Mouse (Mus musculus) MEL (cell line): ENCODE measurements around the gene Lrrc32. TPM values are rescaled to one million over a fixed set of nuclear protein-coding genes. Genes with fewer than 3 reads are reported as not detected.

Experiments used
- DNase-seq: peaks from one replicate; pipeline ENCODE4 v3.0.0; 2011; ENCODE audit warnings: low read depth, low spot score
- H3K27ac ChIP-seq: 2 replicates; pipeline ENCODE4 v1.5.1; 2012; ENCODE audit warnings: low read depth, mild to moderate bottlenecking, control low read depth, low read length, moderate library complexity; ENCODE audit not compliant: control insufficient read depth
- H3K27me3 ChIP-seq, 2 experiments: fragments of 150-350 bp in 1 of 2; sonication (generic) in 1 of 2; 2 replicates each; pipeline ENCODE4 v1.6.1; 2012; ENCODE audit warnings: low read length in 2 of 2, mild to moderate bottlenecking in 2 of 2, improper control_type of control experiment in 1 of 2, moderate library complexity in 1 of 2; ENCODE audit not compliant: insufficient read depth in 2 of 2, control insufficient read depth in 1 of 2
- H3K36me3 ChIP-seq, 2 experiments: 2 replicates each; pipeline ENCODE4 v1.6.1; 2012 to 2014; ENCODE audit warnings: low read length in 2 of 2, improper control_type of control experiment in 1 of 2, inconsistent platforms in 1 of 2, mild to moderate bottlenecking in 1 of 2; ENCODE audit not compliant: insufficient read depth in 2 of 2, control insufficient read depth in 1 of 2
- H3K4me1 ChIP-seq, 2 experiments: fragments of 150-350 bp in 1 of 2; sonication (generic) in 1 of 2; 2 replicates each; pipeline ENCODE4 v1.6.1; 2012; ENCODE audit warnings: low read length in 2 of 2, improper control_type of control experiment in 1 of 2, mild to moderate bottlenecking in 1 of 2; ENCODE audit not compliant: insufficient read depth in 2 of 2, control insufficient read depth in 1 of 2
- H3K4me3 ChIP-seq, 2 experiments: fragments of 150-350 bp in 1 of 2; sonication (generic) in 1 of 2; 2 replicates each; pipeline ENCODE4 v1.5.1; 2012; ENCODE audit warnings: low read depth in 2 of 2, low read length in 2 of 2, mild to moderate bottlenecking in 2 of 2, moderate library complexity in 2 of 2, control low read depth in 1 of 2, improper control_type of control experiment in 1 of 2; ENCODE audit not compliant: control insufficient read depth in 1 of 2, insufficient read depth in 1 of 2
- H3K79me2 ChIP-seq: 2 replicates; pipeline ENCODE4 v1.6.1; 2012; ENCODE audit warnings: mild to moderate bottlenecking, low read length, moderate library complexity; ENCODE audit not compliant: control insufficient read depth, poor library complexity, insufficient read depth
- H3K9ac ChIP-seq: 2 replicates; pipeline ENCODE4 v1.6.1; 2012; ENCODE audit warnings: low read depth, mild to moderate bottlenecking, control low read depth, low read length, moderate library complexity; ENCODE audit not compliant: control insufficient read depth, poor library complexity, severe bottlenecking
- H3K9me3 ChIP-seq: fragments of 150-350 bp; sonication (generic); replicated peaks from 2 replicates; pipeline ENCODE4 v1.6.1; 2012; ENCODE audit warnings: mild to moderate bottlenecking, low read length, improper control_type of control experiment, moderate library complexity; ENCODE audit not compliant: insufficient read depth
- BHLHE40 ChIP-seq: IDR thresholded peaks from 2 replicates; pipeline ENCODE4 v1.6.1; 2012; ENCODE audit warnings: low read depth, mild to moderate bottlenecking, inconsistent platforms, low read length, improper control_type of control experiment, borderline replicate concordance
- CHD1 ChIP-seq: IDR thresholded peaks from 2 replicates; pipeline ENCODE4 v1.6.1; 2012; ENCODE audit warnings: low read depth, mild to moderate bottlenecking, inconsistent platforms, low read length, improper control_type of control experiment
- CHD2 ChIP-seq: IDR thresholded peaks from 2 replicates; pipeline ENCODE4 v1.6.1; 2011; ENCODE audit warnings: low read length, improper control_type of control experiment
- CTCF ChIP-seq, 3 experiments: IDR thresholded peaks in 2 of 3; conservative IDR thresholded peaks in 1 of 3; 2 replicates each; pipeline ENCODE4 v1.5.1; 2011 to 2012; ENCODE audit warnings: low read length in 3 of 3, low read depth in 2 of 3, mild to moderate bottlenecking in 2 of 3, improper control_type of control experiment in 1 of 3, inconsistent platforms in 1 of 3, mixed read lengths in 1 of 3, moderate library complexity in 1 of 3; ENCODE audit not compliant: control insufficient read depth in 1 of 3, insufficient read depth in 1 of 3, poor library complexity in 1 of 3, severe bottlenecking in 1 of 3
- E2F4 ChIP-seq: IDR thresholded peaks from 2 replicates; pipeline ENCODE4 v1.6.1; 2011; ENCODE audit warnings: low read depth, low read length, improper control_type of control experiment, borderline replicate concordance
- EP300 ChIP-seq, 2 experiments: IDR thresholded peaks; 2 replicates each; pipeline ENCODE4 v1.6.1; 2011; ENCODE audit warnings: improper control_type of control experiment in 2 of 2, low read length in 2 of 2, low read depth in 1 of 2, mild to moderate bottlenecking in 1 of 2
- ETS1 ChIP-seq: IDR thresholded peaks from 2 replicates; pipeline ENCODE4 v1.6.1; 2012; ENCODE audit warnings: low read depth, mild to moderate bottlenecking, inconsistent platforms, low read length, improper control_type of control experiment, moderate library complexity
- GATA1 ChIP-seq: IDR thresholded peaks from 2 replicates; pipeline ENCODE4 v1.6.1; 2011; ENCODE audit warnings: low read depth, low read length, improper control_type of control experiment
- JUND ChIP-seq: IDR thresholded peaks from 2 replicates; pipeline ENCODE4 v1.6.1; 2011; ENCODE audit warnings: low read depth, mild to moderate bottlenecking, improper control_type of control experiment, low read length
- MAFK ChIP-seq: IDR thresholded peaks from 2 replicates; pipeline ENCODE4 v1.6.1; 2011; ENCODE audit warnings: low read depth, mild to moderate bottlenecking, low read length, improper control_type of control experiment, borderline replicate concordance
- MAX ChIP-seq: IDR thresholded peaks from 2 replicates; pipeline ENCODE4 v1.6.1; 2011; ENCODE audit warnings: low read length, improper control_type of control experiment
- MAZ ChIP-seq: IDR thresholded peaks from 2 replicates; pipeline ENCODE4 v1.6.1; 2012; ENCODE audit warnings: low read depth, mild to moderate bottlenecking, inconsistent platforms, low read length, improper control_type of control experiment
- MEF2A ChIP-seq: IDR thresholded peaks from 2 replicates; pipeline ENCODE4 v1.6.1; 2014; ENCODE audit warnings: low read depth, mild to moderate bottlenecking, inconsistent platforms, low read length, improper control_type of control experiment; ENCODE audit not compliant: poor library complexity, insufficient replicate concordance, severe bottlenecking; ENCODE audit errors: extremely low read depth
- MXI1 ChIP-seq: IDR thresholded peaks from 2 replicates; pipeline ENCODE4 v1.6.1; 2011; ENCODE audit warnings: mild to moderate bottlenecking, low read depth, low read length, improper control_type of control experiment
- MYC ChIP-seq: IDR thresholded peaks from 2 replicates; pipeline ENCODE4 v1.6.1; 2011; ENCODE audit warnings: low read depth, mild to moderate bottlenecking, low read length, improper control_type of control experiment, moderate library complexity
- NELFE ChIP-seq: IDR thresholded peaks from 2 replicates; pipeline ENCODE4 v1.6.1; 2011; ENCODE audit warnings: low read depth, low read length, improper control_type of control experiment
- NRF1 ChIP-seq: IDR thresholded peaks from 2 replicates; pipeline ENCODE4 v1.6.1; 2014; ENCODE audit warnings: low read depth, mild to moderate bottlenecking, inconsistent platforms, low read length, improper control_type of control experiment, moderate library complexity; ENCODE audit not compliant: poor library complexity, insufficient read depth, severe bottlenecking
- POLR2A ChIP-seq, 2 experiments: IDR thresholded peaks; 2 replicates each; pipeline ENCODE4 v1.6.1; 2011 to 2012; ENCODE audit warnings: low read length in 2 of 2, mild to moderate bottlenecking in 2 of 2, control low read depth in 1 of 2, improper control_type of control experiment in 1 of 2, low read depth in 1 of 2, moderate library complexity in 1 of 2; ENCODE audit not compliant: control insufficient read depth in 1 of 2, insufficient read depth in 1 of 2, poor library complexity in 1 of 2
- POLR2AphosphoS5 ChIP-seq: IDR thresholded peaks from 2 replicates; pipeline ENCODE4 v1.6.1; 2012; ENCODE audit warnings: low read depth, borderline replicate concordance, mild to moderate bottlenecking, inconsistent platforms, low read length, moderate library complexity, mixed read lengths
- RAD21 ChIP-seq: IDR thresholded peaks from 2 replicates; pipeline ENCODE4 v1.6.1; 2011; ENCODE audit warnings: mild to moderate bottlenecking, low read depth, low read length, improper control_type of control experiment
- SMC3 ChIP-seq: IDR thresholded peaks from 2 replicates; pipeline ENCODE4 v1.6.1; 2011; ENCODE audit warnings: low read depth, low read length, improper control_type of control experiment
- TBP ChIP-seq: IDR thresholded peaks from 2 replicates; pipeline ENCODE4 v1.8.0; 2011; ENCODE audit warnings: low read depth, low read length, improper control_type of control experiment
- TCF12 ChIP-seq: IDR thresholded peaks from 2 replicates; pipeline ENCODE4 v1.6.1; 2014; ENCODE audit warnings: low read depth, mild to moderate bottlenecking, inconsistent platforms, low read length, improper control_type of control experiment, moderate library complexity
- USF2 ChIP-seq, 2 experiments: IDR thresholded peaks; 2 replicates each; pipeline ENCODE4 v1.6.1; 2011 to 2012; ENCODE audit warnings: improper control_type of control experiment in 2 of 2, low read length in 2 of 2, borderline replicate concordance in 1 of 2, inconsistent platforms in 1 of 2, low read depth in 1 of 2, mild to moderate bottlenecking in 1 of 2; ENCODE audit not compliant: insufficient read depth in 1 of 2
- ZC3H11A ChIP-seq: IDR thresholded peaks from 2 replicates; pipeline ENCODE4 v1.6.1; 2012; ENCODE audit warnings: low read depth, mild to moderate bottlenecking, inconsistent platforms, low read length, improper control_type of control experiment
- ZKSCAN1 ChIP-seq: IDR thresholded peaks from 2 replicates; pipeline ENCODE4 v1.6.1; 2012; ENCODE audit warnings: low read depth, mild to moderate bottlenecking, inconsistent platforms, low read length, improper control_type of control experiment, moderate library complexity
- ZMIZ1 ChIP-seq: IDR thresholded peaks from 2 replicates; pipeline ENCODE4 v1.6.1; 2012; ENCODE audit warnings: low read depth, mild to moderate bottlenecking, inconsistent platforms, low read length, improper control_type of control experiment, moderate library complexity
- polyA plus RNA-seq, 2 experiments: library from polyadenylated mRNA; stranded (reverse) in 1 of 2; unstranded in 1 of 2; fragments of >175 nt in 1 of 2; fragments of >200 nt in 1 of 2; gene quantifications; 2 replicates each; pipeline versions ENCODE4 v1.2.1 to v1.2.4; 2012; ENCODE audit warnings: low replicate concordance in 2 of 2, low read depth in 1 of 2; ENCODE audit not compliant: insufficient read length in 2 of 2, insufficient read depth in 1 of 2, missing spikeins in 1 of 2
- total RNA-seq: library from RNA; depleted of rRNA; stranded (reverse); fragments of 300-350 nt; gene quantifications from 2 replicates; pipeline ENCODE4 v1.2.3, GENCODE M21; 2012

Gene Lrrc32
- total and polyA plus RNA-seq, 3 experiments: not detected

DNA sequence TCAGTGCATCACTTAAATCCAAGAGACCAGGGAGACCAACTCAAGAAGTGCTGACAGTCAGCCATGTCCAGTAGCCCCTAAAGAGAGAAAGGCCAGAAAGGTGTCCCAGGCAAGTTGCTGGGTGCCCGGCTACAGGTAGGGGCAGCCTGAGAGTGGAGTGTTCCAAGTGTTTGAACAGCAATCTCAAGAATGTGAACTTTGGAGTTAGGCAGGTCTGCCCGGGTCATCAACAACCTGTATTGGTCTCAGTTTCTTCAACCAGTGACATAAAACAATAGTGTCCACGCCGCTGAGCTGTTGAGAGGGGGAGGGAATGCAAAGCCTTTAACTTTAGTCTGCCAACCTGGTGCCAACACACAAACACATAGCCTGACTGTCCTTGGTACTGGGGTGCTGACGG, 52.5 kb downstream of the Lrrc32 start:
- DNase-seq: no peak
- H3K9me3 ChIP-seq: no peaks in the 10 kb centered on the region
- H3K27me3 ChIP-seq: no peaks in the 10 kb centered on the region; a peak in 2 of 4 replicates
- no peaks in the 10 kb centered on the region for H3K79me2 ChIP-seq
- H3K4me1 ChIP-seq: 0 out of 4 replicates have a peak, but pooled peaks cover 0 to 5% of the 10 kb centered on the region in 2 experiments
- no peak overlapping the region for H3K9ac ChIP-seq
- TF ChIP-seq TBP (no peak), MXI1 (no peak), TCF12 (no peak), EP300 (IDR thresholded peaks at IDR 0.05; ENCODE audit: low read depth in 1 of 2, low read length in 2 of 2) (no peak), CHD2 (no peak), USF2 (IDR thresholded peaks at IDR 0.05; ENCODE audit: borderline replicate concordance in 1 of 2, insufficient read depth in 1 of 2, low read depth in 1 of 2, low read length in 2 of 2) (no peak), CTCF (IDR thresholded peaks at IDR 0.05 in 2 of 3, conservative IDR thresholded peaks at IDR 0.05 in 1 of 3; ENCODE audit: control insufficient read depth in 1 of 3, insufficient read depth in 1 of 3, low read depth in 2 of 3, low read length in 3 of 3, poor library complexity in 1 of 3, severe bottlenecking in 1 of 3) (no peak), RAD21 (no peak), NELFE (no peak), BHLHE40 (no peak), E2F4 (no peak), MAFK (no peak)
- H3K36me3 ChIP-seq: no peaks in the 10 kb centered on the region
- H3K4me3 ChIP-seq: no peak overlapping the region
- H3K27ac ChIP-seq: no peak overlapping the region

DNA sequence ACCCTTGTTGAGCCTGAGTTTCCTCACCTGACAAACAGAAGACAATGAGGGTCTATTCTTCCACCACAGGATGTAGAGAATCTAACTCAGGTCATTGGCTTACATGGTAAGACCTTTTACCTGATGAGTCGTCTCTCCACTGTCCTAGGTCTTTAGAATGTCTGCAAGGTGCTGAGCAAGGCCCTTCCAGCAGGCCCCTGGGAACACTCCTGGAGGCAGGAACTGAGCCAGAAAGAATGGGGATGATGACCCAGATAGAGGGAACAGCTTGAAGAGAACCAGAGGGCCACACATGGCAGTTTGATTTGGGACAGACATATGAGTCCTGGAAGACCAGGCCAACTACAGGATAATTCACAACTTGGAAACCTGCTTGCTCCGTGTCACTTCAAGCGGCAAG, 53.2 kb downstream of the Lrrc32 start:
- no peaks in the 10 kb centered on the region for H3K79me2 ChIP-seq
- no peak for TF ChIP-seq CHD1
- no peak for TF ChIP-seq MEF2A
- no peak for TF ChIP-seq TCF12
- no peak for TF ChIP-seq ZC3H11A
- no peak for TF ChIP-seq POLR2A (IDR thresholded peaks at IDR 0.05; ENCODE audit: control insufficient read depth in 1 of 2, insufficient read depth in 1 of 2, low read depth in 1 of 2, low read length in 2 of 2, poor library complexity in 1 of 2)
- no peak for TF ChIP-seq ZKSCAN1
- TF ChIP-seq JUND: no peak
- TF ChIP-seq EP300 (IDR thresholded peaks at IDR 0.05; ENCODE audit: low read depth in 1 of 2, low read length in 2 of 2): no peak
- no peak for TF ChIP-seq ETS1
- no peak for TF ChIP-seq MAZ
- TF ChIP-seq ZMIZ1: no peak
- TF ChIP-seq POLR2AphosphoS5: no peak
- TF ChIP-seq MXI1: no peak
- no peak for TF ChIP-seq SMC3
- TF ChIP-seq MYC: no peak
- no peak for TF ChIP-seq MAX
- TF ChIP-seq MAFK: no peak
- no peak for TF ChIP-seq CHD2
- TF ChIP-seq NRF1: no peak
- TF ChIP-seq GATA1: no peak
- H3K36me3 ChIP-seq: no peaks in the 10 kb centered on the region
- H3K27ac ChIP-seq: no peak overlapping the region
- 0 out of 4 replicates have a peak, but pooled peaks cover 0 to 5% of the 10 kb centered on the region in 2 experiments for H3K4me1 ChIP-seq
- DNase-seq: no peak
- no peak overlapping the region for H3K4me3 ChIP-seq
- no peaks in the 10 kb centered on the region; a peak in 2 of 4 replicates for H3K27me3 ChIP-seq
- no peaks in the 10 kb centered on the region for H3K9me3 ChIP-seq
- H3K9ac ChIP-seq: no peak overlapping the region
